Comparison of ENCODE assay signal across 10 mouse cellular contexts in genomic region chr11:100246471-100246870, GRCm38 (mm10). TPM values are rescaled to one million over a fixed set of nuclear protein-coding genes. Genes with fewer than 3 reads are reported as not detected.
"Had no signal": no experiment of that assay in that cellular context is flagged by ENCODE, and none has a peak within 500 bp of the region (broad histone marks: within the 10 kb centered on the region; RNA-seq: fewer than 3 reads in every experiment).

No protein-coding gene starts in this region.

RNA-seq across cellular contexts. Expression of gene Krt16, which starts 2.2 kb away (rescaled TPM):
- polyA plus RNA-seq: neural tube, embryonic 13.5 days; neural tube, embryonic 14.5 days; neural tube, embryonic 15.5 days; small intestine, adult 2 months; spleen, adult 2 months; testis, adult 2 months; urinary bladder, adult 2 months had no signal

RNA-seq across cellular contexts. Expression of gene Krt17, which starts 14.4 kb away (rescaled TPM):
- polyA plus RNA-seq: neural tube, embryonic 14.5 days; spleen, adult 2 months; testis, adult 2 months had no signal

RNA-seq across cellular contexts. Expression of gene Krt42, which starts 23.2 kb away (rescaled TPM):
- polyA plus RNA-seq: neural tube, embryonic 13.5 days; neural tube, embryonic 14.5 days; neural tube, embryonic 15.5 days; small intestine, adult 2 months; spleen, adult 2 months; stomach, embryonic 14.5 days; stomach, embryonic 15.5 days; stomach, embryonic 16.5 days; testis, adult 2 months; urinary bladder, adult 2 months had no signal

RNA-seq across cellular contexts. Expression of gene Krt14, which starts 39.1 kb away (rescaled TPM):
- polyA plus RNA-seq: small intestine, adult 2 months; spleen, adult 2 months; testis, adult 2 months had no signal

RNA-seq across cellular contexts. Expression of gene Krt9, which starts 53.4 kb away (rescaled TPM):
- polyA plus RNA-seq: neural tube, embryonic 13.5 days; small intestine, adult 2 months; spleen, adult 2 months; stomach, embryonic 14.5 days; stomach, embryonic 15.5 days; stomach, embryonic 16.5 days; testis, adult 2 months; urinary bladder, adult 2 months had no signal
